Mouse (Mus musculus): Measurements from ENCODE around the gene Mdh1b.

Mdh1b gene

GRCm38 (mm10) chr1:63730240-63730771, at the start of gene Mdh1b, which contains the start of gene Fastkd2:
Mdh1b (minus strand) TSS chr1:63730318.
Fastkd2 (plus strand) TSS chr1:63730614.
- DNase-seq: peak; percentile 87

DNA sequence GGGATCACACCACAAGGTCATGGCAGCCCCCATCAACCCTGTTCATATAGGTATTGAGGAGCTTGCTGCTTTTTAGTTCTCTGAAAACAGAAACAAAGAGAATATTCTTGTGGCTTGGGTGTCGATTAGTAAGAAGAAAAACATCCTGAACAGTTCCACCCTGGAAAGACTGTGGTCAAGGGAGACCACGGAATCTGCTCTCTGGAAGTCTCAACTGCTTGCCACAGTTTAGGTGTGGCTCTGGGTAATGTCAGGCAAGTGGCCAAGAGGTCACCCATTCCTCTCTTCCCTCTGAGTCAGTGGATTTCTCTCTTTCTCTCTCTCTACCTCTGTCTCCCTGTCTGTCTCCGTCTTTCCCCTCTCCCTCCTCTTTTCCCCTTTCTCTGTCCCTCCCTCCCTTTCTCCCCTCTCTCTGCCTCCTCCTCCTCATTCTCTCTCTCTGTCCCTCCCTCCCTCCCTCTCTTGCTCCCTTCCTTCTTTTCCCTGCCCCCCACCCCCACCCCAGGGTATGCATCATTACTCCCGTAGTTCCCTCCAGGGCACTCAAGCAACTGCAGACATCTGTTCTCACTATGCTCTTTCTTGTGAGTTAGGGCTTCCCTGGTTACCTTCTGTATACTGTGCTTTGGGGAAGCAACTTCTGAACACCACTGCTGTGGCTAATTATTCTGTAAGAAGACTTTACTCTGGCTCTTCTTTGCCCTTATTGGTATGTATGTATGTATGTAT, 46.9 kb upstream of the Mdh1b start:
- DNase-seq: no peak

DNA sequence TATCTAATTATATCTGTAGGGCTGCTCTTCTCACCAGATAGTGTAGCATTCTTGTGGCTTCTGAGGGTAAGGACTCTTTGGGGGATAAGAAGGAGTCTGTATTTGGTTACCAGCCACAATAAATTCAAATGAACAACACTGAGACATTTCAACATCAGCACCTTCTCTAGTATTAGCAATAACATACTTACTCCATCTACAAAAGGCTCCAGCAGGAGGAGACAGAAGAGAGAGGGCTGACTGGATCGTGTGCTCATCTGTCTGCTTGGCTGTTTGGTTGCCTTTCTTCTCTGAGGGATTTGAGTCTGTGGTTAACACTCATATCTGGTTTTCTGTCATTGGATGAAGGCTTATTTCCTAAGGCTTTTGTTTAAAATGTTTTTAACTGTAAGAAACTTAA, 46.3 kb upstream of the Mdh1b start:
- DNase-seq: no peak

- DNase-seq: peak; percentile 13
Observed at GRCm38 (mm10) chr1:63770309-63770708, 40.2 kb upstream of the Mdh1b start.

GRCm38 (mm10) chr1:63769167-63769566, 39.0 kb upstream of the Mdh1b start, which contains the start of gene 4933402D24Rik:
4933402D24Rik (minus strand) TSS chr1:63769267.
- no peak for DNase-seq

DNA sequence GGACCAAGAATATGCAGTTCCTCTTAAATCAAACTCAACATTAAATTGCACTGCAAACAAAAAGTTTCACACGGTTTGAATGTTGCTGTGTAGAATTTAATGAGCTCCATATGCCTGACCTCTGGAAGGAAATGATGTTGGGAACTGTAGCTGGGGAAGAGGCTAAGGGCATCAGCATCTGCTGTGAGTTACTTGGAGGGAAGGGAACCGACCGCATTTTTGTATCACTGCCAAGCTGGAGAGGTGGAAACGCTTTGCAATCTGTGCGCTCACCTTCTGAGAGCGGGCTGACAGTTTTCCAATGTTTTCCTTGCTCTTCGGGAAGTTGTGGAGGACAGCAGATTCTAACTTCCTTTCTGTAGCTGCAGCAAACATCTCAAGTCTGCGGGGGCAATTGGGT, 38.0 kb upstream of the Mdh1b start:
- DNase-seq: no peak

- DNase-seq: no peak
Observed at GRCm38 (mm10) chr1:63764395-63764794, 34.3 kb upstream of the Mdh1b start.

DNA sequence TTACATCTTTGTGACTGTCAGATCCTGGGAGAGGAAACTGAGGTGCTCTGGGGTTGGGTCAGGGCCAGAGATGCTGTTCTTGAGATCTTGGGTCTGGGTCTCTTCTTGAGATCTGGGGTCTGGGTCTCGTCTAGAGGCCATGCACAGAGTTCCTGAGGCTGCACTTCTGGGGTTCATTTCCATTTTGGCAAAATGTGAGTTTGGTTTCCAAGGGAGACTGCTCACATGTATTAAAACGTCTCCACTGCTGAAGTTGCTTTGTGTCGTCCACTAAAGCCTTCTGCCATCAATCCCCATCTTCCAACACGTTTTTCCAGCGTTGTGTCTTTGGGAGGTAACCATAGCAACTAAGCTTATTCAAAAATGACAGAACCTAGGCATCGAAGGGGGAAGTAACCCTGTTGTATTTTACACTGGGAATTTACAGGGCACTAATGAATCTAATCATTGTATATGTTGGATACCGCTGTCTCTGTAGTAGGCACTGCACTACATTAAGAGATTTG, 33.8 kb upstream of the Mdh1b start:
- DNase-seq: no peak

DNA sequence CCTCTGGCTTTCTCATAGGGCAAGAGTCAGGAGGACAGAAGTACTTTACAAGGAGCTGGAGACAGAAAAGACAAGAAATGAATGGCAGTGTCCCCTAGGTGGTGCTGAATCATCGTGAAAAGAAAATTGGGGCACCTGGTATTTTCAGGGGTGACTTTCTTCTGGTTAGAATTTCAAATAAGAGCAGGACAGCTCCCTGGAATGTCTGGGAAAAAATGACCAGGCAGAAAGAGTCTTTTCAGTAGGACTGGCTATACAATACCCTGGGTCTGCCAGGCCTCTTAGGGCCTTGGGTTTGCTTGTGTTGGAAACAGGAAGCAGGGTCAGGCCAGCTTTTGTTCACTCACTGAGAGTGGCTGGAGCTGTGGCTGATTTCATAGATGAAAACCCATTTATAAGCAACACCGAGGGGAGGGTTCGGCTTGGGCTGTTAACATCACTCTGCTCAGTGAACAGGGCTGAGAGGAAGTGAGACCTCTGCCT, 33.1 kb upstream of the Mdh1b start:
- DNase-seq: peak; percentile 29

DNA sequence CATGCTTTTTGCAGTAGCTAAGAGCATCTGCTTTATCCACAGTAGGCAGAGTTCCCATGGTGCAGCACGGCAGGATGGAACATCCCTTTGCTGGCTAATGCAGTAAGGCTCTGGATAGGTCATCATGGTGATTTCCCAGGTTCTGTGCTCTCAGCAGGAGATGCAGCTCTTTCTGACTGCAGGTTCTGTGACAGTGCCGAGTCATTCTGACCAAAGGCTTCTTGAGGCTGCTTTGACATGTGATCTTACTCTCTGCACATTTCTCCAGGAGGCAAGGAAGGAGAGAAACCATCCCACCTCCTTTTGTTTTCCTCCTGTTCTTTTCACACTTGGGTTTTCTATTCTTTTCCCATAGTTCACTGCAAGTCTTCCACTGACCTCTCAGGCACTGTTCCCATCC, 25.9 kb upstream of the Mdh1b start:
- no peak for DNase-seq

DNA sequence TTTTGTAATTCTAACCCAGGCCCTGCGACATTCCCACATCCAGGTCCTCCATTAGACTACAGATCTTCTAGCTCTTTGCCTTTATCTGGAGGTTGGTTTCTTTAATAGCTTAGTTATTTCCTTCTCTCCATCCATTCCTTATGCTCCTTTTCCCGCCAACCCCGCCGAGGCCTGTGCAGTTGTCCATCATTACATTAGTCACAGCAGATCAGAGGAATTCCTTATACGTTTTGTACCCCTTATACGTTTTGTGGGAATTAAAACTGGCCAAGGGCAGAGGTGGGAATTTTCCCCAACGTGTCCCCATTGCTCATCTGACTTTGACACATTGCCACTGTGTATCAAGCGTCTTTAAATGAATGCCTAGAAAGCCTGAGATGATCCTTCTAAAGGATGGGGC, 322 bp downstream of the Mdh1b start:
- DNase-seq: no peak

DNA sequence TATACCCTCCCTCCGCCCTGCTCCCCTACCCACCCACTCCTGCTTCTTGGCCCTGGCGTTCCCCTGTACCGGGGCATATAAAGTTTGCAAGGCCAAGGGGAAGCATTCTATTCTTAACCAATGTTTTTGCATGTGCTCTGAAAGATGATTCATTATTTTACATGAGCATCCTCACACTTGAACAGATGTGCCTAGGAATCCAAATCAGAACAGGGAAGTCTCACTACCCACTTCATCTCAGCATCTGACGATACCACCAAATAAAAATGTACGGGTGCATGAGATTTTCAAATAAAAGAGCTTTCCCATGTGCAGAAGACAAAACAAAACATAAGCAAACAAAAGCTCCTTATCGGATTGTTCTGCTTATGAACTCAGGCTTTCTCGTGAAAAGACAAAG, 10.0 kb downstream of the Mdh1b start:
- no peak for DNase-seq

DNA sequence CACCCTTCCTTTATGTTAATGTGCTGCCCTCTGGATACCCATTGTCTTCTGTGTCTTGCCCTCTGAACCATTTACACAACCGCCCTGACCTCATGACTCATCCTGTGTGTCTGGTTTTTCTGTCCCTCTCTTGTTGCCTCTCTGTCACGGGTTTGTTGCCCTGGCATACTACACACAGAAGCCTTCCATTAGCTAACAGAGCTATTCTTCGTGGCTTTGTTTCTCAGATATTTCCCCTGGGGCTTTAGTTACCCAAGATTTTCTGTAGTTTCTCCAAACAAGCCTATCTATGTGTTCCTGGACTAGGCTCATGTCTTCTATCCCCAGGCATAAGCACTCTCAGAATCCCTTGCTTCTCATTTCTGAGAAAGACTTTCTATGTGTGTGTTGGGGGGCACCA, 21.2 kb downstream of the Mdh1b start:
- no peak for DNase-seq

DNA sequence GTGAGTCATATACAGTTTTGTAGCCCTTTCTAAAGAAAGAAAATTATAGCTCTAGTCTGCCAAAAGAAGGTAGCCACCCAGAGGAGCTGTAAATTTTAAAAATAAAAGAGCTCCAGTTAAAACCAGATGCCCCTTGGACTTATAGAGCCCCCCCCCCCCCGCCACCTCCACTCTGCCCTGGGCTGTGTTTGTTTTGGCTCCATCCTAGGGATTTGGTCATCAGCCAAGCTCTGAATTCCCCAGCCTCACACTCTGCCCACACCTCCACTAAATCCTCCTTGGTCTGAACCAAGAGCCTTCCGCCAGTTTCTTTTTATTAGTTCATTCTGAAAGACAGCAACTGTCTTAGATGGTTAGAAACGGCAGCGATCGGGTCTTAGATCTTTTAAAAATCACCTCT, 24.4 kb downstream of the Mdh1b start:
- DNase-seq: no peak

- no peak for DNase-seq
Observed at GRCm38 (mm10) chr1:63696861-63697260, 33.3 kb downstream of the Mdh1b start.

DNA sequence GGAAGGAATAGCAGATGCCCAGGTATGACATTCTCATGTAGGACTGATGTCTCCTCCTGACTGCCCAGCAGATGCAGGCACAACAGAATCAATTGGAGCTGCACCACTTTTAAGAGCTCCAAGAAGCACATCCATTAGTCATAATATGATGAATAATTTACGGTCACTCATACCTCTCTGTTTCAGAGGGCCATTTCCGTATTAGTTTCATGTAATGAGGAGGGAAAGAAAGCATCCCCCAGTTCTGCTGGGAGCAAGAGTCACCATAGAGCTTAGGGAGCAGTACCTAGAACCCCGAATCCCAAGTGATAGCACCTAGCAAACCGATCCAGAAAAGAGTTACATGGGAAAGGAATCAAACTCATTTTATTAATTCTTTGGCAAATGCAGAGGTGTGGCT, 43.3 kb downstream of the Mdh1b start, which contains the start of gene Dytn:
Gene Dytn (minus strand): TSS at position 101 of the 400 bp plus-strand sequence.
- no peak for DNase-seq

- no peak for DNase-seq
Observed at GRCm38 (mm10) chr1:63675975-63676374, 54.1 kb downstream of the Mdh1b start.

GRCm38 (mm10) chr1:63668852-63669160, 61.3 kb downstream of the Mdh1b start:
- DNase-seq: no peak

DNA sequence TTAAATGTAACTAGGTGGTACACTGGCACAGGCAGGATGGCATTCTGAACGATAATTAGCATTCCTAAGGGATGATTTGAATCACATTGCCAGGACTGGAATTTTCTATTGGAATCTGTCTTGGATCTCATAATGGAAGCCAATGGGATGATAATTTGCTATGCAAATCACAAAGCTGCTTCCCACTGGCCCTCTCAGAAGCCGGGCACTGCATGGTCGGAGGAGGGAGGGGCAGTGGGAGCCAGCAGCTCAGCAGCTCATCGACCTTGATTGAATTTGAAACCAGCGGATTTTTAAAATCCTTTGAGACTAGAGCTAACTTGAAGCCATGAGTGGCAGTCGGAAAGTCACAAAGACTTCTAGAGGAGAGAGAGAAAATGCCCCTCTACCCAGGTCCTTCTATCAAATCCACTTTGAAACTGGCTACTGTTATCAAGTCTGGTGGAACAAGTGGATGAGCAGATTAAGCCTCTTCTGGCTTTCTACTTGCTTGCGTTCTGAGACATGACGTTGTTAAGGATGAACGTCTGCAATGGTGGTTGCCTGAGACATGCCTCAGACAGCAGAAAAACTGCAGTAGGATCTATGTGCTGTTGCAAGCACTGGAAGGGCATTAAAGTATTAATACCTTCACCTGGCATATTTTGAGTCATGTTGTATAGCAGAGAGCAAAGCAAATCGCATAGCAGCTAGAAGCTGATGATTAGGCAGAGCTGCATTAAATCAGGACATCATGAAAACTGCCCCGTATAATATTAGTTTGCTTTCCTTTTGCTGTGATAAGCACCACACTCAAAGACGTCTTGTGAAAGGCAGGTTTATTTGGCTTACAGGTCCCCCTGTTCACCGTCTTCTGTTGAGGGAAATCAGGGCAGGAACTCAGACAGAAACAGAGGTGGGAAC, 61.9 kb downstream of the Mdh1b start:
- DNase-seq: no peak

DNA sequence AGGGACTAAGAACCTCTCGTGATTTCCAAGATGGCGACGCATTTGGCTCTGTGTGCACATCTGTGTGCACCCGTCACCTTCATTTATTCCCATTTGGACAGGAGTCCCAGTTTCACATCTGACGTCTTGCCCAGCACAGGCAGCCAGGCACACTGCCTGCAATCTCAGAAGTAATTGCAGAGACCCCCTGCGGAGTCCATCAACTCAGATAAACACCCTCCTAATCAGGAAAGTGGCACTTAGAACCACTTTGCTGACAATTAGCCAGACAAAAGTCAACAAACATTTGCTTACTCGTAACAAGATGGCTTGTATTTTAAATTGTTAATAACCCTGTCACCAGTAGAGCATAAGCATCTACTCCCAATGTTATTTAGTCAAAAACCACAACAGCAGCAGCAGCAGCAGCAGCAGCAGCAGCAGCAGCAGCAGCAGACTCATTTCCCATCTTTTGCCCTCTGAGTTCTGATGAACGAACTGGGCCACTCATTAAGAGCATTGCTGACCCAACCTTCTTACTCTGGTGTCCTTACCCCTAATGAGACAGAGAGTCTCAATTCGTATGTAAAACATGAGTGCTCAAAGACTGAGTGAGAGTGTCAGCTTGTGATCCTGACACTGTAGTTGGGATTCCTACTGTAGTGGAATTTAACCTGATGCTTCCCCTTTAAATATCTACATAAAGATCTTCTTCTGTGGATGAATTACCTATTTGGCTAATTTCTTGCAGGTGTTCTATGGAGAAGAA, 62.7 kb downstream of the Mdh1b start:
- no peak for DNase-seq

DNA sequence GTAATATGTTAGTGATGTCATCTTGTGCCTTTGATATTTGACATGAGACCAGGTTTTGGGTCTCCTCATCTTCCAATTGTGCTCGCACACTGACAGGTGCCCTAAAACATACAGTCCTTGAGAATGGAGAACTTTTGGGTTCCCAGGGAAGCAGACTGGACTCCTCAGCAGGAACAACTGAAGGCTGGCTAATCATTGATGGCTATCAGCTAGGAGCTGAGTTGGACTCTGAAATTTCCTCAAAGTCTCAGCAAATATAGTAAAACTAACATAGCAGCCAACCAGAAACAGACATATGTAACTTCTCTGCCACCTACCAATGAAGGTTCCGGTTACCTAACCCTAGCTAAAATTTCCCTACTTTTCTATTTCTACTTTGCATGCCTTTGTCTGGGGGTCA, 64.0 kb downstream of the Mdh1b start:
- no peak for DNase-seq

- DNase-seq: no peak
Observed at GRCm38 (mm10) chr1:63659591-63659990, 70.5 kb downstream of the Mdh1b start.

DNA sequence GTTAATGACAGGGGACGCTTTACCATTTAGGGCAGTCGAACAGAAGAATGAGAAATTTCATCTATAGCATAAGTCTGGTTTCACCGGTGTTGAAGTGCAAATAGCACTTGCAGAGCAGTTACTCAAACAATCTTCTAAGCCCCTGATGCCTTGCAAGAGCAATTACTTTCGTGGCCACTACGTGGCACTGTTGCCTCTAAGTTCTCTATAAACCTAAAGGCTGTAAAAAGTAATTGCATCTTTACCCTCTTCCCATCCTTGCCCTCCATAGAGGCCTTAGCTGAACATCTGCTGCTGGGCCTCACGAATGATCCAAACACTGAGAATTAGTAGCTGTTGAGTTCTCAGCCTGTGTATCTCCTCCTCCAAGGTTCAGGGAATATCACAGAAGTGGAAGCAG, 72.1 kb downstream of the Mdh1b start:
- DNase-seq: peak; percentile 76
